Mouse (Mus musculus) intestine, postnatal 0 days (tissue): ENCODE results near the gene Pemt. TPM values are rescaled to one million over a fixed set of nuclear protein-coding genes. Genes with fewer than 3 reads are reported as not detected.

Source experiments
- ATAC-seq: fragments of 200-750 bp; cut with Nextera tagmentation; 2 replicates; pipeline ENCODE4 v1.8.0; 2017; ENCODE audit warnings: mild to moderate bottlenecking, moderate TSS enrichment, moderate library complexity
- H3K27ac ChIP-seq: fragments of 300-500 bp; sonication (generic); 2 replicates; pipeline ENCODE4 v1.5.1; 2014; ENCODE audit warnings: mild to moderate bottlenecking, low read depth, low read length, moderate library complexity
- H3K27me3 ChIP-seq: fragments of 300-500 bp; sonication (generic); replicated peaks from 2 replicates; pipeline ENCODE4 v1.6.1; 2014; ENCODE audit warnings: low read length, mixed read lengths; ENCODE audit not compliant: control insufficient read depth, insufficient read depth
- H3K36me3 ChIP-seq: fragments of 300-500 bp; sonication (generic); 2 replicates; pipeline ENCODE4 v1.6.1; 2014; ENCODE audit warnings: mild to moderate bottlenecking, moderate library complexity; ENCODE audit not compliant: control insufficient read depth, insufficient read depth
- H3K4me1 ChIP-seq: fragments of 300-500 bp; sonication (generic); replicated peaks from 2 replicates; pipeline ENCODE4 v1.6.1; 2014; ENCODE audit warnings: antibody characterized with exemption, low read length, mixed read lengths; ENCODE audit not compliant: control insufficient read depth, insufficient read depth
- H3K4me2 ChIP-seq: fragments of 300-500 bp; sonication (generic); replicated peaks from 2 replicates; pipeline ENCODE4 v1.6.1; 2014; ENCODE audit warnings: low read depth, mild to moderate bottlenecking, moderate library complexity
- H3K4me3 ChIP-seq: fragments of 300-500 bp; sonication (generic); 2 replicates; pipeline ENCODE4 v1.5.1; 2014; ENCODE audit warnings: low read depth, low read length
- H3K9ac ChIP-seq: fragments of 300-500 bp; sonication (generic); 2 replicates; pipeline ENCODE4 v1.6.1; 2014; ENCODE audit warnings: mild to moderate bottlenecking, low read depth, low read length
- H3K9me3 ChIP-seq: fragments of 300-500 bp; sonication (generic); 2 replicates; pipeline ENCODE4 v1.6.1; 2016; ENCODE audit warnings: mixed run types; ENCODE audit not compliant: control insufficient read depth
- CTCF ChIP-seq: sonication (generic); IDR thresholded peaks from 2 replicates; pipeline ENCODE4 v1.5.1; 2016; ENCODE audit warnings: low read depth, mild to moderate bottlenecking, control low read depth, antibody characterized with exemption, moderate library complexity
- WGBS: fragments of 180-500 bp; shearing (Covaris S2); extraction: QIAGEN DNeasy Blood & Tissue Kit; methylation state at CpG from one replicate; pipeline ENCODE4 v1.1.7; 2014; 5-methylcytosine and 5-hydroxymethylcytosine counted together
- polyA plus RNA-seq: library from polyadenylated mRNA; unstranded; fragments of >200 nt; fragmentation: Nextera tagmentation; extraction: Ambion mirVana; gene quantifications from 2 replicates; pipeline ENCODE4 v1.2.1, GENCODE M21; 2015

Pemt gene
- polyA plus RNA-seq, 1 experiment from 2014 or later: 5.0 TPM

DNA sequence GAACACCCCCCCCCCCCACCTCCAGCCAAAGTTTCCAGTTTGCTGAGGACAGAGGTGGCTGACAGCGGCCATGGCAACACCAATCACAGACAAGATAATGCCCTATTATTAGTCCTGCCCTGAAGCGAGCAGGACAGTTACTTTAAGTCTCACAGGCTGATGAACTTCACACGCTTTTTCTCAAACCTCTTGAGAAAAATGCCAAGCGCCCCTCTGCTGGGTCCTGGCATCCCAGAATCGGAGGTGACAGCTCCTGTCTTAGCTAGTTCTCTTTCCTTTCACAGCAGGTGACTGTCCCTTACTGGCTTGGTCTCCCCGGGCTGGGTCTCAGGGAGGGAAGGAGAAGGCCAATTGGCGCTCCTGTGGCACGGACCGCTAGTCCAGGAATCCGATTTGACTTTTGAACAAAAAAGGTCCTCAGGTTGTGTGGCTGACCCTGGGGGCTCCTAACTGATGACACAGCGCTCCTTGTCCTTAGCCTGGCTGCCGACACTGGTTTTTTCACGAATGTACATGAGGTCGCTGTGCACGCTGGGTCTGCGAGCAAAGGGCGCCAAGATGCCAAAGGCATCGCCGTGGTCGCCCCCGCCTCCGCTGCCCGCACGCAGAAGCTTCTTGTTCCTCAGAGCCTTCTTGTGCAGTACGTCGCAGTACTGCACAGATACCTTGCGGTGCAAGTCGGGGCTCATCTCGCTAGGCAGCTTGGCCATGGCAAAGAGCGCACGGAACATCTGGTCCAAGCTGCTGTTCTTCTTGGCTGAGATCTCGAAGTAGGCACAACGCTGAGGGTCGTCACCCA lies 82.7 kb downstream of the Pemt start:
- Histone ChIP-seq H3K9ac (peak overlapping the region; percentile 24; the same call in 1 of the 2 replicates), H3K36me3 (peaks cover 23% of the 10 kb centered on the region; the same call in 1 of the 2 replicates), H3K27me3 (0 out of 2 replicates have a peak, but pooled peaks cover 8% of the 10 kb centered on the region), H3K4me3 (peak overlapping the region; percentile 49), H3K4me1 (peaks cover 10% of the 10 kb centered on the region; the same call in 1 of the 2 replicates), H3K4me2 (peak overlapping the region; percentile 91), H3K27ac (no peak overlapping the region), H3K9me3 (no peaks in the 10 kb centered on the region)
- no peak for TF ChIP-seq CTCF
- ATAC-seq: no peak
- 15% methylated on average over 34 of the region's 34 CpGs for WGBS

DNA sequence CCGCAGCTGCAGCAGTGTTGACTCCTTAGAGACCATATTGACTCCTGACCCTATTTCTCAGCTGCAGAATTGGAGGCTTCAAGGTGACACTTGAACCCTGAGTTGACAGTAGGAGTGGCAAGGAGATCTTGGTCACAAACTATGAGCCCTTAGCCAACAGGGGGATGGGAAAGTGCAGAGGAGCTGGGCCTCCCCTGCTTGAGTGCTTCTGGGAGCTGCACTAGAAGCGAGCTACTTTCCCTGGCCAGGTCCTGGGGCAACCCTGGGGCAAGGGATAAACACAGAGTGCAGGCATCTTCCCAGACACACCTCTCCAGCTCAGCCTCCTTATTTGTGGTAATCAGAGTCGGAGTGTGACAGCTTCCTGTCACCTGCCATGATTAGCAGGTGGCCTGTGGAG lies 83.7 kb downstream of the Pemt start:
- H3K27me3 ChIP-seq: 0 out of 2 replicates have a peak, but pooled peaks cover 5% of the 10 kb centered on the region
- no peaks in the 10 kb centered on the region for H3K9me3 ChIP-seq
- TF ChIP-seq CTCF: no peak
- 78% methylated on average over 3 of the region's 3 CpGs for WGBS
- no peak overlapping the region for H3K9ac ChIP-seq
- no peak for ATAC-seq
- no peak overlapping the region for H3K27ac ChIP-seq
- no peak overlapping the region for H3K4me2 ChIP-seq
- no peak overlapping the region for H3K4me3 ChIP-seq
- peaks cover 10% of the 10 kb centered on the region; the same call in 1 of the 2 replicates for H3K4me1 ChIP-seq
- peaks cover 23% of the 10 kb centered on the region; the same call in 1 of the 2 replicates for H3K36me3 ChIP-seq

DNA sequence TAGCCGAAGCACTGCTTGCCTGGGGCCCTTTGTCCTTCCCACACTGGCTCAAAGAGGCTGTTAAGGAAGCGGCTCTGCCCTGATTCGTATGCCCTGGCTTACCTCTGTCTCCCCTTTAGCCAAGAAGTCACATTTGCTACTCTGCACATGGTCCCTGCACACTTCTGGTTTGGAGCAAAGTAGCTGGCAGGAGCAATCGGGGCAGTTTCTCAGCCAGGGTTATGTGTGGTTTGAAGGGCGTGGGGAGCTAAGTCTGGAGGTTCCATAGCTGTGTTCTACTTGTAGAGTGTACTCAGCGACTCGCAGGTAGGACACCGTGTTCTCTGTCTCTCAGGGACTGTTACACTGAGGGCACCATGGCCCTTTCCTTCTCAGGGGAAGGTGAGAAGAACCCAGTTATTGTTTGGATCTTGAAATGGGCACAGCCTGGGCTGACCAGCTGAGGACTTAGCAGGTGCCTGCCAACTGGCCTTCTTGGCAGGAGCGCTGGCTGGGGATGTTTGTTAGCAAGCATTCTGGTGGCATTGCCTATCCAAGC lies 84.9 kb downstream of the Pemt start:
- peaks cover 23% of the 10 kb centered on the region; the same call in 1 of the 2 replicates for H3K36me3 ChIP-seq
- no peak overlapping the region for H3K4me2 ChIP-seq
- WGBS: 90% methylated on average over 9 of the region's 9 CpGs
- peaks cover 10% of the 10 kb centered on the region; the same call in 1 of the 2 replicates for H3K4me1 ChIP-seq
- TF ChIP-seq CTCF: no peak
- no peak overlapping the region for H3K4me3 ChIP-seq
- H3K9ac ChIP-seq: no peak overlapping the region
- ATAC-seq: no peak
- H3K27me3 ChIP-seq: no peaks in the 10 kb centered on the region
- no peaks in the 10 kb centered on the region for H3K9me3 ChIP-seq
- H3K27ac ChIP-seq: no peak overlapping the region

DNA sequence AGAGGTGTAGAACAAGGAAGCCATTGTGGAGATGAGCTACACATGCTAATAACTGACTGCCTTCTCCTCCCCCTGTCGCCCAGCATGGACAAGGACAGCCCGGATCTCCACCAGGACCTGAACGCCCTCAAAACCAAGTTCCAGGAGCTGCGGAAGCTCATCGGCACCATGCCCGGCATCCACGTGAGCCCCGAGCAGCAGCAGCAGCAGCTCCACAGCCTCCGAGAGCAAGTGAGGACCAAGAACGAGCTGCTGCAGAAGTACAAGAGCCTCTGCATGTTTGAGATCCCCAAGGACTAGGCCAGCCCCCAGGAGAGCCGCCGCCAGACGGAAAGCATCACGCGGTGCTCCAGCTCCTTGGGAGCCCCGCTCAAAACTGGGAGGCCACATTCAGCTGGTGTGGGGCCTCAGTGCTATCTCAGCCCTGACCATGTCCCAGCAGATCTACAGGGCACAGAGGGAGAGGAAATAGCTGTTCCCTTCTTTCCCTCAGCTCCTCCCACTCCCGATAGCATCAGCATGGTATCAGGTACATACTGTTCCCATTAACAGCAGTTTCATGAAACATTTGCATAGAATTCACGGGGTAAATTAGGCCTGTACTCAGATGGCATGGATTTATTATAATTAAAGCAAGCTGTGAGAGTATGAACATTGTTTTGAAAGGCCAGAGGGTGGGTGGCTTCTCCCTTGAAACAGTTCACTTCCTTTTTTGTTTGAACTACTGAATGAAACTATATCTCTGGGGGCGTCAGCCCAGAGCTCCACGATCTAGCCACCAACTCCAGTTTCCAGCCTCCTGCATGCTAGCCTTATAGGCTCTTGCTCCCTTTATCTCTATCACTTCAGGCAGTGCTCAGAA lies 85.6 kb downstream of the Pemt start:
- Histone ChIP-seq H3K4me1 (peaks cover 10% of the 10 kb centered on the region; the same call in 1 of the 2 replicates), H3K27ac (no peak overlapping the region), H3K36me3 (peaks cover 23% of the 10 kb centered on the region; the same call in 1 of the 2 replicates), H3K9ac (no peak overlapping the region), H3K27me3 (no peaks in the 10 kb centered on the region), H3K4me2 (no peak overlapping the region), H3K4me3 (no peak overlapping the region), H3K9me3 (no peaks in the 10 kb centered on the region)
- TF ChIP-seq CTCF: no peak
- WGBS: 88% methylated on average over 20 of the region's 20 CpGs
- no peak for ATAC-seq

DNA sequence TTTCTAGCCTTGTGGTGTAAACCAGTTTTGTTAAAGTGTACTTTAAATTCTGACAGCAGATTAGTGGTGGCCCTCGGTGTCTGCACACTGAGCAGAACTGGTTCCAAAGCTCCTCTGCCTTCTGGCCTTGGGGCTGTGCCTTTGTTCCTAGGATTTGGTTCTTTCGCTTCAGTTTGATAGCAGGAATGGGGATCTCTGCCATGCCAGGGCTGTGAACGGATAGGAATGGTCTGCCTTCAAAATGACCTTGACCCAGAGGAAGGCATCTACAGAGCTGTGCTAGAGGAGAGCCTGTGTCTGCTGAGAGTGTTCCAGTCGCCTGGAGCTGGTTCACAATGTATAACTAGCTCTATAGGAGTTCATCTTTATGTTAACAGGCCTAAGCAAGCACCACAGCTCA lies 86.8 kb downstream of the Pemt start:
- 77% methylated on average over 4 of the region's 4 CpGs for WGBS
- Histone ChIP-seq H3K36me3 (peaks cover 26% of the 10 kb centered on the region; the same call in 1 of the 2 replicates), H3K9ac (no peak overlapping the region), H3K27ac (no peak overlapping the region), H3K9me3 (no peaks in the 10 kb centered on the region), H3K4me1 (peaks cover 6% of the 10 kb centered on the region; the same call in 1 of the 2 replicates), H3K4me2 (no peak overlapping the region), H3K27me3 (no peaks in the 10 kb centered on the region), H3K4me3 (no peak overlapping the region)
- ATAC-seq: no peak
- TF ChIP-seq CTCF: no peak

DNA sequence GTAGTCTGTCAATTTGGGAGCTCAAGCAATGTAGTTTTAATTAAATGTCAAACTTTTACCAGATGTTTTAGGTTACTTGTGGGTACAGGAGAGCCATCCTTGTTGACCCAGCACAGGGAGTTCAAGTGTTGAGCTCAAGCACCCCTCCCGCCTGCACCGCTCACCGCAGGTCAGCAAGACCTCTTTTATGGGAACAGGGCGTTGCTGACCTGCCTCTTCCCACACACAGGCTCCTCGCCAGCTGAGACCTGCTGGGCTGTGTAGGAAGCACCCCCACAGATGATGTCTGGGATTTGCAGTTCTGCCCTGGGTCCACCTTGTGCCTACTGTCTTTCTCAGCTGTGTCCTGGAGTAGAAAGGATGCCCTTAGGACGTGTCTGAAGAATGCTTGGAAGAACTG lies 89.5 kb downstream of the Pemt start:
- Histone ChIP-seq H3K27me3 (no peaks in the 10 kb centered on the region), H3K4me3 (no peak overlapping the region), H3K36me3 (peaks cover 19% of the 10 kb centered on the region; the same call in 1 of the 2 replicates), H3K27ac (no peak overlapping the region), H3K4me2 (no peak overlapping the region), H3K4me1 (no peaks in the 10 kb centered on the region), H3K9ac (no peak overlapping the region), H3K9me3 (no peaks in the 10 kb centered on the region)
- ATAC-seq: no peak
- 87% methylated on average over 6 of the region's 6 CpGs for WGBS
- TF ChIP-seq CTCF: no peak
